Mouse (Mus musculus) midbrain, embryonic 12.5 days (tissue): ENCODE measurements around the gene 9030612E09Rik. TPM values are rescaled to one million over a fixed set of nuclear protein-coding genes. Genes with fewer than 3 reads are reported as not detected.

ENCODE experiments used
- ATAC-seq: fragments of 200-750 bp; cut with Nextera tagmentation; 2 replicates; pipeline ENCODE4 v1.8.0; 2017; ENCODE audit warnings: low read depth, moderate TSS enrichment, moderate library complexity; ENCODE audit not compliant: low FRiP score
- H3K27ac ChIP-seq: fragments of 300-500 bp; sonication (generic); replicated peaks from 2 replicates; pipeline ENCODE4 v1.5.1; 2016; ENCODE audit warnings: mild to moderate bottlenecking
- H3K27me3 ChIP-seq: fragments of 300-500 bp; sonication (generic); 2 replicates; pipeline ENCODE4 v1.6.1; 2016; ENCODE audit warnings: mild to moderate bottlenecking
- H3K36me3 ChIP-seq: fragments of 300-500 bp; sonication (generic); 2 replicates; pipeline ENCODE4 v1.6.1; 2016
- H3K4me1 ChIP-seq: fragments of 300-500 bp; sonication (generic); 2 replicates; pipeline ENCODE4 v1.6.1; 2016
- H3K4me2 ChIP-seq: fragments of 300-500 bp; sonication (generic); replicated peaks from 2 replicates; pipeline ENCODE4 v1.6.1; 2016; ENCODE audit warnings: mild to moderate bottlenecking, moderate library complexity
- H3K4me3 ChIP-seq: fragments of 300-500 bp; sonication (generic); 2 replicates; pipeline ENCODE4 v1.5.1; 2016; ENCODE audit warnings: mild to moderate bottlenecking
- H3K9ac ChIP-seq: fragments of 300-500 bp; sonication (generic); replicated peaks from 2 replicates; pipeline ENCODE4 v1.6.1; 2016; ENCODE audit warnings: mild to moderate bottlenecking, moderate library complexity
- H3K9me3 ChIP-seq: fragments of 300-500 bp; sonication (generic); 2 replicates; pipeline ENCODE4 v1.6.1; 2016; ENCODE audit warnings: mild to moderate bottlenecking
- WGBS: fragments of 180-500 bp; shearing (Covaris S2); methylation state at CpG from one replicate; pipeline ENCODE4 v1.1.7; 2016; 5-methylcytosine and 5-hydroxymethylcytosine counted together
- polyA plus RNA-seq: library from polyadenylated mRNA; unstranded; fragments of >200 nt; fragmentation: Nextera tagmentation; extraction: Ambion mirVana; gene quantifications from 2 replicates; pipeline ENCODE4 v1.2.1, GENCODE M21; 2016

The 9030612E09Rik gene
- polyA plus RNA-seq, 1 experiment from 2014 or later = 1.9 TPM

DNA sequence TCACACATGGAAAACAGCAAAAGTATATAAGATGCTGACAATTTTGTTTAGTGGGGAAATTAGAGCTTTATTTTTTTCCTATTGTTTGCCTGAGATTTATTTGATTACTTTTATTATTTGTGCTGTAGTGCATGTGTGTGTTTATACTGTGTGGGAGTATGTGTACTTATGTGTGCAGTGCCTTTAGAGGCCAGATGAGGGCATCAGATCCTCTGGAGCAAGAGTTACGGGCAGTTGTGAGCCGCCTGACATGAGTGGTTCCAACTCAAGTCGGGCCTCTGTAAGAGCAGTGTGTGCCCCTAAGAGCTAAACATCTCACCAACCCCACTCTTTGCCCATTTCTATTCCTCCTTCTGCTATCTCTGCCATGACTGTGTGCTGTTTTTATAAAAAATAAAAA is 7.7 kb upstream of the 9030612E09Rik start:
- Histone ChIP-seq H3K4me2 (no peak overlapping the region), H3K9ac (no peak overlapping the region), H3K9me3 (0 out of 2 replicates have a peak, but pooled peaks cover 2% of the 10 kb centered on the region), H3K4me1 (peaks cover 16% of the 10 kb centered on the region), H3K4me3 (no peak overlapping the region), H3K36me3 (no peaks in the 10 kb centered on the region), H3K27ac (no peak overlapping the region), H3K27me3 (peaks cover 7% of the 10 kb centered on the region)
- no peak for ATAC-seq
- WGBS = 94% methylated on average over 3 of the region's 3 CpGs

DNA sequence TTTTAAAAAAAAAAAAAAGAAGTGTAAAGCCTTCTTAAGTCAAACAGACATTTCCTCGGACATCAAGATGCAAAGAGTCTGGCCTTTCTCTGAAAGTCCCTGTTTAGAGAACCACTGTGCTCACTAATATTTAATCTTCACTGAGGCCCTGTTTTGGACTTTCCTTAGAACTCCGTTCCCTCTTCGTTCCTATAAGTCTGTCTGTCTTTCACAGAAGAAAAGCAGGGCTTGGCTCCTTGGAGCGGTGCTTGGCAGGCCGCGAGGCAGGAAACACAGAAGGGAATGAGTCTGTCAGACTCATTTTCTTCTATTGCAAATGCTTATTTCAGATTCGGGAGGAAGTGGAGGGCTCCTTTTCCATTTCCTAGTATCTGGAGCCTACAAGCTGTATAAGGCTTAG is 5.7 kb upstream of the 9030612E09Rik start:
- H3K36me3 ChIP-seq = no peaks in the 10 kb centered on the region
- H3K4me1 ChIP-seq = peaks cover 29% of the 10 kb centered on the region
- 74% methylated on average over 7 of the region's 7 CpGs for WGBS
- H3K9ac ChIP-seq = no peak overlapping the region
- H3K27me3 ChIP-seq = peaks cover 7% of the 10 kb centered on the region
- ATAC-seq = no peak
- H3K4me3 ChIP-seq = no peak overlapping the region
- no peaks in the 10 kb centered on the region for H3K9me3 ChIP-seq
- H3K4me2 ChIP-seq = no peak overlapping the region
- no peak overlapping the region for H3K27ac ChIP-seq

DNA sequence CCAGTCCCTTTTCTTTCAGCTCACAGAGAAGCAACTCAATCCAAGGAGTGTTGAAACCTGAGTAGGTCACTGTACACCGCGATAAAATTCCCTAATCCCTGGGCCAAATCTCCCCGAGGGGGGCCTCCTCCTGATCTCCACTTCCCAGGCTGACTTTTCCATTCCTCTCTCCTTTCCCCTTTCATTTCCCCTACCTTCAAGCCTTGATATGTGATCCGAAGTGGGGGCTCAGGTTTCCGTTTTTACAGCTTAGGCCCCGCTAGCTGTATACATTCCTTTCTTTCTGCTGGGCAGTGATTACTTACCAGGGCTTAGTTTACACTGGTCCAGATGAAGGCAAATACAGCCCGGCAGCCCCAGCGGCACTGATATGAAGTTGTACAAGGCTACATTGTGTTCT is 3.4 kb upstream of the 9030612E09Rik start:
- WGBS = 2% methylated on average over 8 of the region's 8 CpGs
- Histone ChIP-seq H3K4me3 (peak overlapping the region; percentile 39), H3K36me3 (no peaks in the 10 kb centered on the region), H3K4me1 (peaks cover 39% of the 10 kb centered on the region), H3K27ac (no peak overlapping the region), H3K9ac (peak overlapping the region; percentile 44), H3K9me3 (no peaks in the 10 kb centered on the region), H3K4me2 (peak overlapping the region; percentile 77), H3K27me3 (peaks cover 17% of the 10 kb centered on the region)
- no peak for ATAC-seq

DNA sequence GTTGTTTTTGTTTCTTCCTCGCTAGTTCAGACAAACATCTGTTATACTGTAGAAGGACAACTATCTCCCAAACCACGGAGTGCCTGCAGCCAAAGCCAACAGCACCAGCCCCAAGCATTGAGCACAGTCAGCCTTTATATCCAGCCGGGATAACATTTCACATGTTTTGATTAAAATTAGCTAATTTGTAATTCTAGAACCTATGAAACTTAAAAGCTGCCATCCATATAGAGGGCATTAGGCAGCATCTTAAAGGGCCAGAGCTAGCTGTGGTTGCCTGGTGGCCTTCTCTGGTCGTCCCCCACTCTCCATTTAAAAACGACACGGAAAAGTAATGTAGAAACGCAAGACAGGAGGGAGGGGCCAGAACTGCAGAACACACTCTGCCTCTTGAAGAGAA is 2.4 kb upstream of the 9030612E09Rik start:
- no peaks in the 10 kb centered on the region for H3K9me3 ChIP-seq
- no peak overlapping the region for H3K27ac ChIP-seq
- WGBS = 3% methylated on average over 7 of the region's 7 CpGs
- no peak for ATAC-seq
- H3K9ac ChIP-seq = peak overlapping the region; percentile 29
- peak overlapping the region; percentile 83 for H3K4me3 ChIP-seq
- peak overlapping the region; percentile 77 for H3K4me2 ChIP-seq
- no peaks in the 10 kb centered on the region for H3K36me3 ChIP-seq
- peaks cover 25% of the 10 kb centered on the region for H3K27me3 ChIP-seq
- H3K4me1 ChIP-seq = peaks cover 39% of the 10 kb centered on the region

DNA sequence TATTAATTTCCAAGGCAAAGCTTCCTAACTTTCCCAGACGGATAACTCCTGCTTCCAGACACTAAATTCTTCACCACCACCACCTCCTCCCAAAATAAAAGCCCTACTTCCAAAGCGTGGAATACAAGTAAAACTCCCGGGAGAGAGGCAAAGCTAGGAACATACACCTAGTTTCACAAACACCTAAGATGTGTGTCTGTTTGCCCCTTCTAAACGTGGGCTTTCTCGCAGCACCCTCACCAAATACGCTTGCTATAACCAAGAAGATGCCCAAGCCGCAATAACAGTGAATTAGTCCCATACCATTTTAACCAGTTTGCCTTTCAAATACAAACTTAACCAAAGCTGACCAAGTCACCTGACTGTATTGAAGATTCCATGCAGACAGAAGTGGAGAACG is 1.9 kb upstream of the 9030612E09Rik start:
- Histone ChIP-seq H3K4me2 (peak overlapping the region; percentile 77), H3K4me3 (peak overlapping the region; percentile 83), H3K27me3 (peaks cover 26% of the 10 kb centered on the region), H3K9me3 (no peaks in the 10 kb centered on the region), H3K36me3 (no peaks in the 10 kb centered on the region), H3K4me1 (peaks cover 39% of the 10 kb centered on the region), H3K27ac (no peak overlapping the region), H3K9ac (peak overlapping the region; percentile 75)
- 2% methylated on average over 8 of the region's 8 CpGs for WGBS
- no peak for ATAC-seq

DNA sequence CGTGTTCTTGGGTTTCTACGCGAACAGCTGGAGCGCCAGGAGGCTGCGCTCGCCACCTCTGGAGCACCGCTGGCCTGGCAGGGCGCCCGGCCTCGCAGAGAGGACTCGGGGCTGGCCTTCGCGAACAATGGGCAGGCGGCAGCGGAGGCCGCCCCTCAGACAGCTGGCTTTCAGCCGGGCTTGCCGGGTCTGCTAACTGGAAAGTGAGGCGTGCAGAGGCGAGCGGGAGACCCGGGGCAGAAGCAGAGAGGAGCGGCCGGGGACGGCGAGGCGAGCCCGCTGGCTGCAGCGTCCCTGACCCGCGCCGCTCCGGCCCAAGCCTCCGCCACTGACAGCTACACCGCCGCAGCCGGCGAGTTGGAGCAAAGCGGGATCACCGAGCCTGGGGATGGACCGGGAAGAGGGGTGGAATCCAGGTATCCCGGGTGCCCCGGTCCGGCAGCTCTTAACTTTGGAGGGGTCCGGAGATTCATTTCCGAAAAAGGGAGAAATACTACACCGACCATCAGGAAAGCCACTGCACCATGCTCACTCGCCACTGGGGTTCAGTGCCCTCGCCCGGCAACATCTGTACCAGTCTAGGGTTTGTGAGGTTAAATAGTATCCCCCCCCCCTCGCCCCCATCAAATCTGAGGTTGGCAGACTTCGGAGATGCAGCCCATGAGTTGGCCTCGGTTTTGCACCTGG is 1.2 kb upstream of the 9030612E09Rik start:
- Histone ChIP-seq H3K4me2 (peak overlapping the region; percentile 77), H3K4me3 (peak overlapping the region; percentile 83), H3K9me3 (no peaks in the 10 kb centered on the region), H3K36me3 (no peaks in the 10 kb centered on the region), H3K27me3 (peaks cover 26% of the 10 kb centered on the region), H3K27ac (peak overlapping the region; percentile 94), H3K4me1 (peaks cover 39% of the 10 kb centered on the region), H3K9ac (peak overlapping the region; percentile 75)
- ATAC-seq = peak; percentile 33
- under 1% methylated on average over 53 of the region's 53 CpGs for WGBS

DNA sequence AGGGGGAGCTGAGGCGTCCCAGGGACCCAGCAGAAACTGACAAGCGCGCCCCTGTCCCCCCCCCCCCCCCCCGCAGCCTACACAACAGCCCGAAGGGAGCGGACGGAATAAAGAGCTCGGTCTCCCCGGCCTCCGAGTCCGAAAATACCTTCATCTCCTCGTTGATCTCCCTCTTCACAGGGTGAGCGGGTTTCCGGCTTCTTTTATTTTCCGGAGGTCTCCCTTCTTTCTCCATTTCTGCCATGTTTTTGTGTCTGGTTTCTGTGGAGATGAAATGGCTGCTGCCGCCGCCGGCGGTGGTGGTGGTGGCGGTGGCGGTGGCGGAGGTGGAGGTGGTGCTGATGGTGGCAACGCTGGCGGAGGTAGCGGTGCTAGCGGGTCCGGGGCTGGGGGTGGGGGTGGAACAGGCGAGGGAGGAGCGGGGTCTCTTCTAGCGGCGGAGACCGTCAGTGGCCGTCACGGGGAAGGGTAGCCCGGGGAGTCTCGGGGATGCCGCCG is 627 bp upstream of the 9030612E09Rik start:
- Histone ChIP-seq H3K36me3 (no peaks in the 10 kb centered on the region), H3K4me3 (peak overlapping the region; percentile 83), H3K27me3 (peaks cover 26% of the 10 kb centered on the region), H3K9me3 (no peaks in the 10 kb centered on the region), H3K9ac (peak overlapping the region; percentile 75), H3K27ac (peak overlapping the region; percentile 94), H3K4me2 (peak overlapping the region; percentile 77), H3K4me1 (peaks cover 39% of the 10 kb centered on the region)
- WGBS = under 1% methylated on average over 26 of the region's 38 CpGs
- peak; percentile 65 for ATAC-seq

DNA sequence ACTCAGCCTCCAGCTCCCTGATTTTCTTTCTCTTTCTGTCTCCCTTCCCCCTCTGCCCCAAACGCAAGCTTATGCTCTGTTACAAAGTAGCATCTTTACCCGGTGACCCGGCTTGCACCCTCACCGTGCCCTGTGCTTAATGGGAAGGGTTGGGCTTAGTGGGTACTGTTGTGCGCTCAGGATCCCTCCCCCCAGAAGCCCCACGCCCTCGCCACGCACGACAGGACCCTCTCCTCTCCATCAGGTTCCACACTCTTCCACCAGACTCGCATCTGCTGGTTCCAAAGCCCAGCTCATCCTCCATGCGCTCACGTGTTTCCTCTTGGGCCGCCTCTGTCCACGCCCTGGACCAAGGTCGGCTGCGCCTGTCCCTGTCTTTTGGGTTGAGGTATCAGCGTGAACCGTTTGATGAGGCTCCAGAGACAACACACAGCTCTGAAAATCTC is 675 bp downstream of the 9030612E09Rik start:
- WGBS = under 1% methylated on average over 18 of the region's 18 CpGs
- Histone ChIP-seq H3K27me3 (peaks cover 32% of the 10 kb centered on the region), H3K4me1 (peaks cover 35% of the 10 kb centered on the region), H3K4me3 (peak overlapping the region; percentile 83), H3K4me2 (peak overlapping the region; percentile 77), H3K36me3 (no peaks in the 10 kb centered on the region), H3K9me3 (no peaks in the 10 kb centered on the region), H3K9ac (peak overlapping the region; percentile 75), H3K27ac (peak overlapping the region; percentile 94)
- peak; percentile 35 for ATAC-seq

DNA sequence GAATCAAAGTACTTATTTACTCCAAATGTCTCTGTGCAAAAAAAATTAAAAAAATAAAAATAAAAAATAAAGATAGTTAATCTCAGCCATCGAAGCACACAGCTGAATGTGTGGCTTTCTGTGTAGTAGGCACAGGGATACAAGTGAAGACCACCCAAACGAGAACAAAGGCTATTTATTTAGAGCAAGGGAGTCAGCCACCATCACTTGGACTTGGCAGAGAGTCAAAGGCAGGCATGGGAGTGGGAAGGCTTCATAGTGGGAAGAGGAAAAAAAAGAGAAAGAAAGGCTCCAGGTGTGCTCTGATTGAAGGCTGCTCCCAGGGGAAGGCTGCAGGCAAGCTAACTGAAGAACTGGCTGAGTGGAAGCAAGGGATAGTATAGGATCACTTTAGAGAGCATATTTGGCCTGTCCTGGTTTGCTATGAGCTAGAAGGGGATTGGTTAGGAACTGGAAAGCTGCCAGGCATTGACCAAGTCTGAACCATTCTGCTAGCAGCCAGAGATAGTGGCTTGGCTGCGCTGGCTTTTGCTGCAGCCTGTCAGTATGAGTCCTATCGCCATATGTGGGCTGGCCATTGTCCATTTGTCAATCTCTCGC is 5.9 kb downstream of the 9030612E09Rik start:
- Histone ChIP-seq H3K4me3 (no peak overlapping the region), H3K36me3 (no peaks in the 10 kb centered on the region), H3K9ac (no peak overlapping the region), H3K4me2 (no peak overlapping the region), H3K4me1 (peaks cover 15% of the 10 kb centered on the region), H3K27ac (peak overlapping the region; percentile 63), H3K9me3 (no peaks in the 10 kb centered on the region), H3K27me3 (peaks cover 22% of the 10 kb centered on the region)
- WGBS = 57% methylated on average over 5 of the region's 5 CpGs
- ATAC-seq = no peak

DNA sequence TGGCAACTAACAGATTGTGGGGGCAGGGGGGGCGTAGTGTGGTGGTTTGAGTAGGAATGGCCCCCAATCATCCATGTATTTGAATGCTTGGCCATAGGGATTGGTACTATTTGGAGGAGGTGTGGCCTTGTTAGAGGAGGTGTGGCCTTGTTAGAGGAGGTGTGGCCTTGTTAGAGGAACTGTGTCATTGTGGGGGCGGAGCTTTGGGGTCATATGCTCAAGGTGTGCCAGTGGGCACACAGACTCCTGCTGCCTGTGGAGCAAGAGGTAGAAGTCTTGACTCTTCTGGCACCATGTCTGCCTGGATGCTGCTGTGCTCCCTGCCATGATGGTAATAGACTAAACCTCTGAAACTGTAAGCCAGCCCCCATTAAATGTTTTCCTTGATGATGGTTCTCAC is 25.7 kb downstream of the 9030612E09Rik start:
- Histone ChIP-seq H3K4me1 (no peaks in the 10 kb centered on the region), H3K9me3 (no peaks in the 10 kb centered on the region), H3K36me3 (no peaks in the 10 kb centered on the region), H3K27me3 (no peaks in the 10 kb centered on the region), H3K4me3 (no peak overlapping the region), H3K4me2 (no peak overlapping the region), H3K9ac (no peak overlapping the region), H3K27ac (no peak overlapping the region)
- WGBS = 87% methylated on average over 2 of the region's 2 CpGs
- no peak for ATAC-seq

DNA sequence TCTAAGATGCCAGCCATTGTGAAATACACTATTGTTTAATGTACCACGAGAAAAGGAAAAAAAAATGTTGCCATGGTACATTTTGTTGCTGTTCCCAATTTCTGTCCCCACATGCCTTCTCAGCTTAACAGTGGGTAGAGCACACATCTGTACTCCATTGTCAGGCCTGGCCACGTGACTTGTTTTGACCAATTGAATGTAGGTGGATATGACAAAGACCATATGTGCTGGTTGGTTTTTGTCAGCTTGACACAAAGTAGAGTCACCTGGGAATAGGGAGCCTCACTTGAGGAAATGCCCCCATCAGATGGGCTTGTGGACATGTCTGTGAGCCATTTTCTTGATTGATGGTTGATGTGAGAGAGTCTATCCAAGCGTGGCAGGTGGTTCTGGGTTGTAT is 29.4 kb downstream of the 9030612E09Rik start:
- H3K9me3 ChIP-seq = no peaks in the 10 kb centered on the region
- H3K27me3 ChIP-seq = no peaks in the 10 kb centered on the region
- 80% methylated on average over 3 of the region's 3 CpGs for WGBS

DNA sequence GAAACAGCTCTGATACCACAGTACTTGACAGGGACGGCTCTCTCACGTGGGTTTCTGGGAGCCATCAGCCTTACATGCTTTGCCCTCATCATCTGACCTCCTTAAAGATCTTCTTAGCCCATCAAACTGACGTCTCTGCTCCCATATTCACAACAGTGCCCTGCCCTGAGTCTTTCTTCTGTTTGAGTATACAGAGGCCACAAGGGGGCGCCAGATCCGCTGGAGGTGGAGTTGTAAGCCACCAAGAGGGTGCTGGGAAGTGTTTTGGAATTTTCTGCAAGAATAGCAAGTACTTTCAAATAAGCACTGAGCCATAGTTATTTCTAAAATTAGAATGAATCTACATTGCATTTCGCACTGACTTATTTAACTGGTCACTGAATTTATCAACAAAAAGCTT is 37.4 kb downstream of the 9030612E09Rik start:
- Histone ChIP-seq H3K4me3 (no peak overlapping the region), H3K27ac (no peak overlapping the region), H3K9ac (no peak overlapping the region), H3K36me3 (no peaks in the 10 kb centered on the region), H3K27me3 (no peaks in the 10 kb centered on the region), H3K9me3 (no peaks in the 10 kb centered on the region), H3K4me2 (no peak overlapping the region), H3K4me1 (no peaks in the 10 kb centered on the region)
- WGBS = 32% methylated on average over 6 of the region's 6 CpGs
- ATAC-seq = no peak

More for the DNA sequence above, 29.4 kb downstream of the 9030612E09Rik start:
- Histone ChIP-seq H3K4me2 (no peak overlapping the region), H3K4me1 (no peaks in the 10 kb centered on the region), H3K27ac (no peak overlapping the region), H3K4me3 (no peak overlapping the region), H3K9ac (no peak overlapping the region), H3K36me3 (no peaks in the 10 kb centered on the region)
- no peak for ATAC-seq
